Mouse (Mus musculus): ENCODE measurements around the gene Psmb10.
"Not testable (repeated sequence)": the region's sequence is repeated elsewhere in the genome, so short reads cannot be mapped to it uniquely, and the experiment has no call there.

Gene Psmb10

DNA sequence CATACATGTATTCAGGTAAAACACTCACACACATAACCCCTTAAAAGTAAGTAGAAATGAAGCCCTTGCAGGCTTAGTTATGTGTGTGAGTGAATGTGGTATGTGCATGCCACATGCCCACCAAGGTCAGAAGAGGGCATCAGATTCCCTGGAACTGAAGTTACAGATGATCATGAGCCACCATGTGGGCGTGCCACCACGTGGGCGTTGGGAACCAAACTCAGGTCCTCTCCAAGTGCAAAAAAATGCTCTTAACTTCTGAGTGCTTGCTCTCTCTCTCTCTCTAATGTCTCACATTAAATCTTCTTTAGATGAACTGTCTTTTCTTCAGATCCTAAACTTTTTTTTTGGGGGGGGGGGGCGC is at the start of gene Psmb10:
Gene Psmb10, minus strand, starts transcription at position 139 of the 364 bp plus-strand sequence.
- no peak for DNase-seq (ENCODE audit: low spot score)

DNA sequence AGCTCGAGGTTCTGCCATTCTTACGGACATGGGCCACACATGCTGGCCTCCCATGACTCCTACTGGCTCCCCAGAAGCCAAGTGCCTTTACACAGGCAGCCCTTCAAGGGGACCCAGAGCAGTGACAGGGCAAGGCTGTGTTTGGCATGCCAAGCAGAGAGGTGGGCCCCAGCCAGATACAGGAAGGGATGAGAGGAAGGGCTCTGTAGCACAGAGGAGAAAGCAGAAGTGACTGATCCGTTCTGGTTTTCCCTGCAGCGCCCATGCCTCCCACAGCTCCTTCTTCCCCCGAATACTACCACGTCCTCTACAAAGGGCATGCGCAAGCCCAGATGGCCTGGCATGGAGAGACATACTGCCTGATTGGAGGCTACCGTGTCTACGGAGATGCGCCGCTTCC is 45.2 kb upstream of the Psmb10 start:
- DNase-seq (ENCODE audit: low spot score) = not testable (repeated sequence)

DNA sequence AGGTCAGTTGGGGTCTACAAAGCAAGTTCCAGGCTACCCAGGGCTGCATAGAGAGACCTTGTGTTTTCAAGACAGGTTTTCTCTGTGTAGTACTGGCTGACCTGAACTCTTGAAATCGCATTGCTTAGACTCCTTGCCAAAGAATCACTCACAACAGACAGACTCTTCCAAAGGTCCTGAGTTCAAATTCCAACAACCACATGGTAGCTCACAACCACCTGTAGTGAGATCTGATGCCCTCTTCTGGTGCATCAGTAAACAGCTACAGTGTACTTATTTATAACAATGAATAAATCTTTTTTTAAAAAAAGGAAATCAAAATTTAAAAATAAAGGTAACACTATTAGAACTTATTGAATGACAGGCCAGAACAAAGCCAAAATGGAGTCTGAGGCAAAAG is 42.9 kb upstream of the Psmb10 start:
- no peak for DNase-seq (ENCODE audit: low spot score)

DNA sequence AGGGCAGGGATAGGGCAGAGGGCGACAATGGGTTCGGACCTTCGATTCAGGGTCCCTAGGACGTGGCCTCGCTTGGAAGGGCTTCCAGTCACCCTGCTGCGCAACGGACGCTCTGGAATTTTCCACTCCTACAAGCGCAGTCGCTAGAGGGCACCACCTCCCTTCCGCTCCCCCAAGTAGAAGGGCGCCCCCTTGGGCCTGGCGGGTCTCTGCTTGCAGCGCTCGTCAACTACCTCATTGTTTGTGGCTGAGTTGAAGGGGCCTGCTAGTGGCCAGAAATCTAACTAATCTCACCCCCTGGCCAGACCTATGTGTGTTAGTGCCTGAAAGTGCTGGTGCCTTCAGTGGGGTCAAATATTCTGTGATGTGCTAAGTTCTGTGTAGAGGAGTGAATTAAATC is 41.1 kb upstream of the Psmb10 start, which contains the start of gene Dpep3:
Gene Dpep3, minus strand, starts transcription at position 105 of the 400 bp plus-strand sequence.
- peak; percentile 87 for DNase-seq (ENCODE audit: low spot score)

- no peak for DNase-seq (ENCODE audit: low spot score)
Observed at GRCm38 (mm10) chr8:105975363-105975762, 37.1 kb upstream of the Psmb10 start.

- DNase-seq (ENCODE audit: low spot score) = no peak
Observed at GRCm38 (mm10) chr8:105971019-105971720, 32.9 kb upstream of the Psmb10 start.

GRCm38 (mm10) chr8:105969367-105969766 is 31.1 kb upstream of the Psmb10 start:
- no peak for DNase-seq (ENCODE audit: low spot score)

GRCm38 (mm10) chr8:105966692-105967311 is 28.6 kb upstream of the Psmb10 start:
- DNase-seq (ENCODE audit: low spot score) = peak; percentile 42

DNA sequence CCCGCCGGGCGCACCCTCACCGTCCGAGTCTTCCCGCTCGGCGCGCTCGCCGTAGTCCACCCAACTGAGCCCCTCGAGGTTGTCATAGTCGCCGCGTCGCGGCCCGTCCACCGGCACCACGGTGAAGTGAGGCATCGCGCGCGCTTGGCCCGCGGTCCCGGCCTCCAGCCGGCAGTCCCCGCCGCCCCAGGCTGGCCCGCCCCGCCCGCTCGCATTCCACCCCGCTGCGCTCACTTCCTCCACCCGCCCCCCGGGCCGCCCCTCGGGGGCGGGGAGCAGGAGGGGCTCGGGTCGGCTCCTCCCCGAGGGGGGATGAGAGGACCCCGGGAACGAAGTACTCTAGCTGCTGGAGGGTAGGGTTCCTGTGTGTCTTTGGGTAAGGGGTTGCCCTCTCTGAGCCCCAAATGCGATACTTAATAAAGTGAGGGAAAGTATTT is 27.7 kb upstream of the Psmb10 start, which contains the start of gene Slc12a4:
Gene Slc12a4, minus strand, starts transcription at position 193 of the 437 bp plus-strand sequence.
- DNase-seq (ENCODE audit: low spot score) = peak; percentile 74

GRCm38 (mm10) chr8:105965266-105965904 is 27.1 kb upstream of the Psmb10 start:
- peak; percentile 42 for DNase-seq (ENCODE audit: low spot score)

DNA sequence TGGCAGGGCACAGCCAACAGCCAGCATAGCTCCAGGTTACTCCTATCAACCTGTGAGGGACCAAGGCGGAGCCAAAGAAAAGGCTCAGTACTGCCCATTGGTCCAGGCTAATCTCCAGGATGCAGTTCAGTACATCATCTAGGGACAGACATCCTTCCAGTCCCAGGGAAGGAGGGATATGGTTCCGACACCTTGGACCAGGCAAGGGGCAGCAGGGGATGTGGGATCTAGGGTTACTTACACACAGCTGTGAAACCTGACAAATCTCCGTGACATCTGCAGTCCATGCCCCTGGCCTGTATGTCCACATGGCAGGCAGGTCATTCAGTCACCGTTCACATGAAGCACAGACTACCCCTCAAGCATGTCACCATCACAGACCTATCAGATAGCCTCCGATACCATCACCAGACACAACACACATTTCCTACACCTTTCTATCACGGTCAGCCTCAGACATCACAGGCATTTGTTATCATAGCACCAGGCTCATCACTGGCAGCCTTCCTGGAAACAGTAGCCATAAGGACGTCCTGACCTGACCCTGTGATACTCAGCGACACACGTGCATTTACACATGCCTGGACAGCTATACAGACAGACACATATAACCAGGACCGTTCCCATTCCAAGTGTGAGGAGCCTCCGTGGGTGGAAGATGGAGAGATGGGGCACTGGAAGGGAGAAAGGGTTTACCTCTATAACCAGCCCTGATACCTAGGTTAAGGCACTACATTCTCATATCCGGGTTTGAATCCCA is 26.4 kb upstream of the Psmb10 start:
- no peak for DNase-seq (ENCODE audit: low spot score)

DNA sequence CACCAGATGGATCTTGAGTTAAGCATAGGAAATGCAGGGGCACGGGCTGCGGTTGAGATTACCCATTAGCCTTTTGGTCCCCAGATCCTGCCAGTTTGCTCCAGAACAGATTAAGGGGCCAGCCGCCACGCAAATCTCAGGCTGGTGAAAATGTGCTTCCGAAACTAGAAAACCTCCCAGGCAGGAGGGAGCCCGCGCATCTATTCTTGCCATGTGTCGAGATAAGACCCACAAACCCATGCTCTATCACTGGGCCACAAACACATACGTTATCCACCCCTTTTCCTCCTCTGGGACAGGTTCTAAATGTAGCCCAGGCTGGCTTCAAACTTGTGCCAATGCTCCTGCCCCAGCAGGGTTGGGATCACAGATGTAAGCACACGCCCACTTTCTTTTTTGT is 23.3 kb upstream of the Psmb10 start:
- no peak for DNase-seq (ENCODE audit: low spot score)

- DNase-seq (ENCODE audit: low spot score) = no peak
Observed at GRCm38 (mm10) chr8:105961101-105961500, 22.9 kb upstream of the Psmb10 start.

GRCm38 (mm10) chr8:105959350-105959749 is 21.1 kb upstream of the Psmb10 start:
- peak; percentile 56 for DNase-seq (ENCODE audit: low spot score)

GRCm38 (mm10) chr8:105957813-105958212 is 19.6 kb upstream of the Psmb10 start:
- no peak for DNase-seq (ENCODE audit: low spot score)

- no peak for DNase-seq (ENCODE audit: low spot score)
Observed at GRCm38 (mm10) chr8:105956556-105956955, 18.3 kb upstream of the Psmb10 start.

GRCm38 (mm10) chr8:105951057-105951659 is 12.9 kb upstream of the Psmb10 start:
- peak; percentile 71 for DNase-seq (ENCODE audit: low spot score)

DNA sequence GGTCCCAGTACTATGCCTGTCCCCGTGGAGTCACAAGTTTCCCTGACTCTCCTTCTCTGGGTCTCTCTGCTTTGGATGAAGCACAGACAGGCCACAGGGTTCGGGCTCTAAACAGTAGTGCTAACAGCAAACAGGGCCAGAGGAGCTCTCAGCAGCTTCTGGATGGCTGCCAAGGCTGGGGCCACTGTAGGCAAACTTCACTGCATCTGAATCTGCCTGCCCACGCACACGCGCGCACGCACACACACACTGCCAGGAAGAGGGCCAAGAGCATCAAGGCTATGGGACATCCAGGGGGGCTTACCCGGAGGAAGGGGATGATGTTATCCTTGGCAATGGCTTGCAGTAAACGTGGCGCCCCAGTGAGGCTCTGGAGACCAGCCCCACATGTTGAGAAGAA is 11.1 kb upstream of the Psmb10 start:
- peak; percentile 69 for DNase-seq (ENCODE audit: low spot score)

DNA sequence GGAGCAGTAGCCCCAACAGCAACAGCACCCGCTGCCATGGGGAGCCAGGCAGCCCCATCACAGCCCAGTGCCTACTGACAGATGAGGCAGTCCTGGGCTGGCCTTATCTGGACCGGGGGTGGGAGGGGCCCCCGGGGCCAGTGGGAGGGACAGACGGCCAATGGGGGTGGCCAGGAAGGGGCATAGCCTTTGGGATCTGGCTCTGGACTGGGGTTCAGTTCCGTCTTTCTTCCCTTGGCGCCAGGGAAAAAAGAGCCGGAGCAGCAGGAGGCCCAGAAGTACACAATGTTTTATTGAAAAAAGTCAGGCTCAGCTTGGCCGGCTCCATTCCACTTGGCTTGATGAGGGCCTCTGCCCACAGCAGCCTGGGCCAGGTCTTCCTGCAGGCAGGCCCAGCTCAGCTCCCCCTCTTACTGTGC is 5.1 kb upstream of the Psmb10 start, which contains the start of gene Lcat:
Gene Lcat, minus strand, starts transcription at position 62 of the 419 bp plus-strand sequence.
- DNase-seq (ENCODE audit: low spot score) = no peak

DNA sequence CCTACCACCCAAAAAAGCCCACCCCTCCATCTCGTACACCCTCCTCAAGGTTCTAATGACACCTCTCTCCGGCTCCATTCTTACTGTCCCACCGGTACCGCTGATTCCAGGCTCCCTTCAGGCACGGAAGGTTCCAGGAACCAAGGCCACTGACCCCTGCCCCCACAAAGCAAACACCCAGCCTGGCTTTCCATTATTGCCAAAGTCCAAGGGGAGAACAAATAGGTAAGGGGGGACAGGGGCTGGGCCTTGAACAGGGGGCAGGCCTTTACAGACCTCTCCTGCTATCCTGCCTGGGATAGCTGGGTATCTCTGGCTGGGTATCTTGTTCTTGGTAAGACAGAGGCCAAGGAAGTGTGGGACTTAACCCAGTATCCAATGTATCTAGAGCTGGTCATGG is 4.3 kb upstream of the Psmb10 start:
- no peak for DNase-seq (ENCODE audit: low spot score)

DNA sequence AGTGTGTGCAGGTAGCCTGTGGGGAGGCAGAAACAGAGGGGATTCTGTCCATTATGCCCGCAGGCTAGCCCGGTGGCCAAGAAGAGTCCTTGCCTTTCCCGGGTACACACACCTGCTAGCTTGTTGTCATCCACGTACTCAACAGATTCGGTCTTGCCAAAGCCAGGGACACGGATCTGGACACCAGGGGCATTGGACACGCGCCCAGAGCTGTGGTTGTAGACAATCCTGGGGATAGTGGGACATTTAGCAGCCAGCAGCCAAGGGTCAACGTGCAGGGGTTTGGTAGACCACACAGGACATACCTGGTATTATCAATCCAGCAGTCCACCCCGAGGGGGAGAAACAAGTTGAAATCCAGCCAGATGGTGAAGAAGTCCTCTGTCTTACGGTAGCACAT is 3.8 kb upstream of the Psmb10 start:
- no peak for DNase-seq (ENCODE audit: low spot score)

Data from testis, postnatal 14 days (tissue).